Mouse (Mus musculus) CH12.LX (cell line): ENCODE data around the gene March10.

Experiments
- BHLHE40 ChIP-seq: IDR thresholded peaks from 2 replicates; pipeline ENCODE4 v1.6.1; 2011; ENCODE audit warnings: mild to moderate bottlenecking, low read depth, low read length, improper control_type of control experiment
- CHD2 ChIP-seq: IDR thresholded peaks from 2 replicates; pipeline ENCODE4 v1.6.1; 2011; ENCODE audit warnings: low read length, improper control_type of control experiment
- CTCF ChIP-seq, 2 experiments: IDR thresholded peaks in 1 of 2; conservative IDR thresholded peaks in 1 of 2; 2 replicates each; pipeline ENCODE4 v1.5.1; 2011 to 2012; ENCODE audit warnings: low read depth in 2 of 2, low read length in 2 of 2, improper control_type of control experiment in 1 of 2, inconsistent platforms in 1 of 2, mild to moderate bottlenecking in 1 of 2, moderate library complexity in 1 of 2
- SIN3A ChIP-seq: IDR thresholded peaks from 2 replicates; pipeline ENCODE4 v1.6.1; 2012; ENCODE audit warnings: low read length, improper control_type of control experiment, inconsistent platforms
- TBP ChIP-seq: conservative IDR thresholded peaks from 2 replicates; pipeline ENCODE4 v1.6.1; 2011; ENCODE audit warnings: low read depth, low read length, improper control_type of control experiment
- USF2 ChIP-seq: conservative IDR thresholded peaks from 2 replicates; pipeline ENCODE4 v1.6.1; 2011; ENCODE audit warnings: low read depth, low read length, improper control_type of control experiment

GRCm38 (mm10) chr11:105452504-105452903, 4.0 kb downstream of the March10 start:
- TF ChIP-seq SIN3A (no peak), CHD2 (no peak), TBP (no peak), CTCF (conservative IDR thresholded peaks at IDR 0.05 in 1 of 2, IDR thresholded peaks at IDR 0.05 in 1 of 2; ENCODE audit: low read depth in 2 of 2, low read length in 2 of 2) (no peak), USF2 (no peak), BHLHE40 (no peak)
